Mouse (Mus musculus) heart, postnatal 14 days (tissue): ENCODE measurements around the gene Olfr1406. TPM values are rescaled to one million over a fixed set of nuclear protein-coding genes. Genes with fewer than 3 reads are reported as not detected.
"Not testable (repeated sequence)": the region's sequence is repeated elsewhere in the genome, so short reads cannot be mapped to it uniquely, and the experiment has no call there.

Experiments used
- DNase-seq, 2 experiments: peaks; one replicate each; pipeline ENCODE4 v3.0.0; 2021 to 2022
- intact Hi-C: fragments of 180-260 bp; cut with DNase I; formaldehyde crosslinking; loops from one replicate; pipeline ENCODE4 v1.15.1; 2025
- long read RNA-seq, 2 experiments: library from polyadenylated mRNA; stranded (forward); transcript quantifications; one replicate each; pipeline ENCODE4 v2.0.0; 2021
- total RNA-seq, 2 experiments: library from RNA; stranded (reverse); gene quantifications; 2 replicates each; pipeline ENCODE4 v1.2.3; 2021

Olfr1406 gene
- not detected for total RNA-seq
- long read RNA-seq, experiment 1 = 0 reads
- long read RNA-seq, experiment 2 = 0 reads

- DNase-seq = no peak
- intact Hi-C loops = no loop called here
Measured at GRCm38 (mm10) chr1:173190540-173190939, at the start of gene Olfr1406. Gene Olfr1406, minus strand, starts transcription at chr1:173190640.

GRCm38 (mm10) chr1:173237004-173237403 is 46.6 kb upstream of the Olfr1406 start:
- DNase-seq, intact Hi-C loops: not testable (repeated sequence)

GRCm38 (mm10) chr1:173227081-173227480 is 36.6 kb upstream of the Olfr1406 start, which contains the start of gene Fcer1a:
Gene Fcer1a, minus strand, starts transcription at chr1:173227214.
- DNase-seq = no peak
- intact Hi-C loops = no loop called here

- no peak for DNase-seq
- intact Hi-C loops = no loop called here
Measured at GRCm38 (mm10) chr1:173216481-173216880, 26.0 kb upstream of the Olfr1406 start.

GRCm38 (mm10) chr1:173212092-173212491 is 21.7 kb upstream of the Olfr1406 start, which contains the start of gene Olfr1404:
Gene Olfr1404, plus strand, starts transcription at chr1:173212392.
- no peak for DNase-seq
- intact Hi-C loops = no loop called here

- DNase-seq = no peak
- intact Hi-C loops = no loop called here
Measured at GRCm38 (mm10) chr1:173197508-173197907, 7.1 kb upstream of the Olfr1406 start, which contains the start of gene Olfr218. Gene Olfr218, plus strand, starts transcription at chr1:173197808.

GRCm38 (mm10) chr1:173196359-173196758 is 5.9 kb upstream of the Olfr1406 start:
- intact Hi-C loops = no loop called here
- no peak for DNase-seq

- DNase-seq = no peak
- intact Hi-C loops = no loop called here
Measured at GRCm38 (mm10) chr1:173192059-173192458, 1.6 kb upstream of the Olfr1406 start.

GRCm38 (mm10) chr1:173174154-173174842 is 16.1 kb downstream of the Olfr1406 start:
- intact Hi-C loops = no loop called here
- no peak for DNase-seq

- no peak for DNase-seq
- intact Hi-C loops = no loop called here
Measured at GRCm38 (mm10) chr1:173137274-173137673, 53.2 kb downstream of the Olfr1406 start, which contains the start of gene Olfr1408. Gene Olfr1408, minus strand, starts transcription at chr1:173137374.

Other genes with a start within 250 kb of the Olfr1406 start
- gene Olfr16, start 240.2 kb downstream of the Olfr1406 start, total RNA-seq = not detected
- gene Olfr1408, start 53.3 kb downstream of the Olfr1406 start, total RNA-seq = not detected
- not detected for gene Olfr218, start 7.2 kb upstream of the Olfr1406 start, total RNA-seq
- gene Olfr1404, start 21.8 kb upstream of the Olfr1406 start, total RNA-seq = not detected
- not detected for gene Fcer1a, start 36.6 kb upstream of the Olfr1406 start, total RNA-seq
- not detected for gene Olfr418, start 75.4 kb upstream of the Olfr1406 start, total RNA-seq
- gene Mptx2, start 87.1 kb upstream of the Olfr1406 start, total RNA-seq = not detected
- gene Ackr1, start 143.1 kb upstream of the Olfr1406 start, total RNA-seq = 1 to 10 TPM in 1 of 2 experiments, under 1 TPM in 1; 0.83 to 1.3 TPM
- gene Aim2, start 160.2 kb upstream of the Olfr1406 start, total RNA-seq = 1 to 10 TPM in 1 of 2 experiments, under 1 TPM in 1; 0.91 to 1.2 TPM
- 1 to 10 TPM; 3.1 to 3.2 TPM for gene Cadm3, start 177.1 kb upstream of the Olfr1406 start, total RNA-seq